Mouse (Mus musculus): ENCODE results near the gene Cnnm4.
"Not testable (repeated sequence)": the region's sequence is repeated elsewhere in the genome, so short reads cannot be mapped to it uniquely, and the experiment has no call there.

The Cnnm4 gene

DNA sequence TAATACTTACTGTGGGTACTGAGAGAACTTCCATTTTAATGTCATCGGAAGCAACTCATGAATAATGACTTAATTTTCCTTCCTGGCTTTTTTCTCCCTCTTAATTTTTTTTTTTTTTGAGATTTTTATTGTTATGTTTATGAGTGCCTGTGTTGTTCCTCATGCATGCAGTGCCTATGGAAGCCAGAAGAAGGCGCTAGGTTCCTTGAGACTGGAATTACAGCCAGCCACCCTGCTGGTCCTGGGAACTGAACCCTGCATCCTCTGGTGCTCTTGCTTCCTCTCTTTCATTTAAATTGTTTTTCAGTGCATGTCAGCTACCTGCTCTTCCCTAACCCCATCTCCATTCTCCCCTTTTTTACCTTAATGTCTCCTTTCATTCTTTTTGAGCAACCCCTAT is 42.3 kb downstream of the Cnnm4 start:
- no peak for DNase-seq (ENCODE audit: low spot score in 2 of 2)

GRCm38 (mm10) chr1:36518259-36518658 is 46.8 kb downstream of the Cnnm4 start:
- DNase-seq (ENCODE audit: low spot score in 2 of 2): no peak

DNA sequence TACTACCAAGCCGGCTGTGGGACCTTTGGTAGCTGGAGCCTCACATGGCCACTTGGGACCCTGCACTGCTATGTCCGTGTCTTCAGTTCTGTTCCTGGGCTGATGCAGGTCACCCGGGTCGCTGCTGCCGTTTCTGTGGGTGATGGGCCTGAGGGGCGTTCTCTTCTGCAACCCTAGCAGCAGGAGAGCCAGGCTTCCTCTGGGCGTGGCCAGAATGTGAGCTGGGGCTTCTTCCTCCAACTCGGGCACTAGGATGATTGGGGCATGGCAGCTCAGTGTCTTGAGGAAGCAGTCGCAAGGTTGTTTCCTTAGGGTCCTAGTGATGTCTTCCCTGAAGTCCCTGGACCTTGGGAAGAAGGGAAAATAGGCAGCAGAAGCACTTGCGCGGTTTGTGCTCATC is 48.2 kb downstream of the Cnnm4 start:
- DNase-seq (ENCODE audit: low spot score in 2 of 2): no peak

DNA sequence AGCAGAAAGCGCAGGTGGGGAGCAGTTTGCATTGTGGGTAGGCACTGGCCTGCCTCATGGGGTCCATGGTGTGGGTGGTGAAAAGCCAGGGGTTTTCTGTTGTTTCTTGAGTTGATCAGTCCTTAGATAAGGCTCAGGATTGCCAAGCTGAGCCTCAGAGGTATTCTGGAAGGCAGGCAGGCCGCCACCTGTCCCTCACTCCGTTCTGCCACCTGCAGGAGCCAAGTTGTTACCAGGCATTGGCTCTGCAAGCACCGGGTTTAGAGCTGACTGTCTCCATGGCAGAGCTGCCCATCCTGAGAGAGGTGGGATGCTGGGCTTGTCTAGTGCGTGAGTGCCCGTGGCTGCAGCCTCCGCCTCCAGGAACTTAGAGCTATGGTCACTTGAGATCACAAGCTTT is 50.8 kb downstream of the Cnnm4 start:
- DNase-seq (ENCODE audit: low spot score in 2 of 2): no peak

GRCm38 (mm10) chr1:36523332-36524013 is 52.1 kb downstream of the Cnnm4 start:
- no peak for DNase-seq (ENCODE audit: low spot score in 2 of 2)

DNA sequence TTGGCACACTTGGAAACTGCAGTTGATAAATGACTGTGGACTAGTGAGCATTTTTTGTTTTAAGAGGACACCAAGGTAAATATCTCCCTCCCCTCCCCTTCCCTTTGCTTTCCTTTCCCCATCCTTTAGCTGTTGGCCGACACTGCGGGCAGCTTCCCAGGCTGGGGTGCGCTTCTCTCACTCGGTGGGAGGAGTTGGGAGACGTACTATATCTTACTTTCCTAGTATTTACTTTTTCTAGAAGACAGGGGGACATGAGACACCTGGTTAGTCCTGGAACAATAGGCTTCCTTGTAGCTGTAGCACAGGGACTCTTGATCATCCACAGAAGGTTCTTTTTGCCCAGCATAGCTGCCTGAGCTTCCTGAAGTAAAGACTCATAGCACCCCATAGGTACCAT is 52.6 kb downstream of the Cnnm4 start:
- DNase-seq (ENCODE audit: low spot score in 2 of 2): no peak

- DNase-seq (ENCODE audit: low spot score in 2 of 2): no peak
Observed at GRCm38 (mm10) chr1:36525774-36526173, 54.4 kb downstream of the Cnnm4 start.

GRCm38 (mm10) chr1:36526903-36527302 is 55.5 kb downstream of the Cnnm4 start:
- DNase-seq (ENCODE audit: low spot score in 2 of 2): no peak

DNA sequence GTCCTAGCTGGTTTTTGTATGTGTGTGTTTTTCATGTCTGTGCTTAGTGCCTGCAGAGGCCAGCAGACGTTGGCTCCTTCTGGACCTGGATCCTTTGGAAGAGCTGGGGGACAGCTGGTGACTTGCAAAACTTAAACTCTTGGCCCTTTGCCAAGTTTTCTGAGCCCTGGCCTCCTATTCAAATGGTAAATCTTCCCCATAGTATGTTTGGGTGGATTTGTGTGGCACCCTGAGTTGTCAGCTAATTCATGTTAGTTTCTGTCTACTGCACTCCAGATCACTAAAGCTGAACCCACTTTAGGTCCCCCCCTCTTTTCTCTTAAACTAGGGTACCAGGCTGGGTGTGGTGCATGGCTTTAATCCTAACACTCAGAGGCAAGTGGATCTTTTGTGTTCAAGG is 56.9 kb downstream of the Cnnm4 start:
- no peak for DNase-seq (ENCODE audit: low spot score in 2 of 2)

DNA sequence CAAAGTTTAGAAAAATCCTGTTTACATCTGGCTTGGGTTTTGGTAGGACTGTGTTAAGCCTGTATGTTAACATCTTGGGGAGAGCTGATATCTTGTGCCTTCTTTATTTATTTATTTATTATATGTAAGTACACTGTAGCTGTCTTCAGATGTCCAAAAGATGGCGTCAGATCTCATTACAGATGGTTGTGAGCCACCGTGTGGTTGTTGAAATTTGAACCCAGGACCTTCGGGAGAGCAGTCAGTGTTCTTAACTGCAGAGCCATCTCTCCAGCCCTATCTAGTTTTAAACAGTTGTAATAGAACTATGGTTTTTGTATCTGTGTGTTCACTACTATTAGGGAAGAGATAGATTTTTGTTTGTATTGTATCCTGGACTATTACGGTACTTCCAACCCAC is 57.9 kb downstream of the Cnnm4 start:
- DNase-seq (ENCODE audit: low spot score in 2 of 2): no peak

DNA sequence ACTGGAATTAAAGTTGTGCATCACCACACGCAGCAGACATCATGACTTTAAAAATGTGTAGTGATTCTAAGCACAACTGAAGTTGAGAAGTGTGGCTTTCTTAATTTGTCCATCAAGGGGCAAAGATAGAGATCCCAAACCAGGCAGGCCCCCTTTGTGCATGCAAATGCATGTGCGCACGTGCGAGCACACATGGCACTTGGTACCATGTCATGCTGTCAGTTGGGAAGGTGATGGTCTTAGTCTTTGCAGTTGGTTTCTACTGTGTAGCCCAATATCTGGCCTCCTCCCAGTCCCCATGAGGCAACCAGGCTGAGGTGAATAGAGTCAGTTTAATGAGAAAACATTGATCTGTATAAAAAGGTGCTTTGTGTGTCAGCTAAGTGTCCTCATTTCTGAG is 58.5 kb downstream of the Cnnm4 start:
- DNase-seq (ENCODE audit: low spot score in 2 of 2): no peak

DNA sequence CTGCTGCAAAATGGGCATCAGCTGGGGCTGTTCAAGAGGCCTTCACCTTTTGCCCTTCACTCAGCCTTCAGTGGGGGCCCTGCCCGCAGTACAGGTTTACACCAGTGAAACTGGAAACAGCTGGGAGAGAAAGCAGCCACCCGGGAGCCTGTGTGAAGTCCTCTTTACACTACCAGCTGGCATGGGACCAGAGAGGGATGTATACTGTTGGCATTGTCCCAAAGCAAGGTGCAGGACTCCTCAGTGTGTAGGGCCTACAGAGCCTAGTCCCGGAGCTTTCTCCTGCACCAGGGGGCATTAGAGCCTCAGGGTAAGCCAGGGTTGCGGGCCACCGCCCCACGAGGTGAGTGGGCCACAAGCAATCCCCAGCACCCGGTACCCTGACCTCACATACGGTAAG is 59.1 kb downstream of the Cnnm4 start:
- no peak for DNase-seq (ENCODE audit: low spot score in 2 of 2)

DNA sequence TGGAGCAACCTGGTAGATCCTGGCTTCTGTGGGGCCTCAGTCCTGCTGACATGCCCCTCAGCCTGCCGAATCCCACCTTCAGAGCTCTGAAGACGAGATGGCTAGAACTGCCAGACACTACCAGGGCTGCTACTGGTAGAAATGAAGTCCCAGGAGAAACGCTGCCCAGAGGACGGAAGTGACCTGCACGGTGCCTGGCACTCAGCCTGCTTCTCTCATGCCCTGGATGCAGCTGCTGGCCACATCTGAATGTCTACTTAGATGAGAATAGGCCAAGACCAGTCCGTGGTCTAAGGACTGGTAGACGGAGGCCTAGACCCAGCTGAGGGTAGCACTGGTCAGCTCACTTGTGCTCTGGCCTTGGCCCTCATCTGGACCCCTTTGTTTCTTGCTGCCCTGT is 59.5 kb downstream of the Cnnm4 start:
- no peak for DNase-seq (ENCODE audit: low spot score in 2 of 2)

GRCm38 (mm10) chr1:36531461-36531860 is 60.0 kb downstream of the Cnnm4 start:
- no peak for DNase-seq (ENCODE audit: low spot score in 2 of 2)

DNA sequence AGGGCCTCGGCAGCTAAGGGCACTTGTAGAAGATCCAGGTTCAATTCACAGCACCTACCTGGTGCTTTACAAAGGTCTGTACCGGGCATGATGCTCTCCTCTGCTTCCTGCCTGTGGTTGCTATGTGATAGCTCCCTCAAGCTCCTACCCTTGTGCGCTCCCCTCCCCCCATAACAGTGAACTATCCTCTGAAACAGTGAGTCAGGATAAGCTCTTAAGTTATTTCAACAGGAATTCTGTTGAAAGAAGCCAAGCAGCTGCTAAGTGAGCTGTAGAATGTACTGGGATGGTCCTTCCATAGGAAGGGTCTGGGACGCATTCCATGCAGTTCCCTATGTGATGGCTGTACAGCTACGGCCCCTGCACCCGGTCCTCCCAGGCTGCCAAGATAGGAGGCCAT is 62.1 kb downstream of the Cnnm4 start:
- no peak for DNase-seq (ENCODE audit: low spot score in 2 of 2)

GRCm38 (mm10) chr1:36534595-36535058 is 63.2 kb downstream of the Cnnm4 start:
- DNase-seq (ENCODE audit: low spot score in 2 of 2): no peak

DNA sequence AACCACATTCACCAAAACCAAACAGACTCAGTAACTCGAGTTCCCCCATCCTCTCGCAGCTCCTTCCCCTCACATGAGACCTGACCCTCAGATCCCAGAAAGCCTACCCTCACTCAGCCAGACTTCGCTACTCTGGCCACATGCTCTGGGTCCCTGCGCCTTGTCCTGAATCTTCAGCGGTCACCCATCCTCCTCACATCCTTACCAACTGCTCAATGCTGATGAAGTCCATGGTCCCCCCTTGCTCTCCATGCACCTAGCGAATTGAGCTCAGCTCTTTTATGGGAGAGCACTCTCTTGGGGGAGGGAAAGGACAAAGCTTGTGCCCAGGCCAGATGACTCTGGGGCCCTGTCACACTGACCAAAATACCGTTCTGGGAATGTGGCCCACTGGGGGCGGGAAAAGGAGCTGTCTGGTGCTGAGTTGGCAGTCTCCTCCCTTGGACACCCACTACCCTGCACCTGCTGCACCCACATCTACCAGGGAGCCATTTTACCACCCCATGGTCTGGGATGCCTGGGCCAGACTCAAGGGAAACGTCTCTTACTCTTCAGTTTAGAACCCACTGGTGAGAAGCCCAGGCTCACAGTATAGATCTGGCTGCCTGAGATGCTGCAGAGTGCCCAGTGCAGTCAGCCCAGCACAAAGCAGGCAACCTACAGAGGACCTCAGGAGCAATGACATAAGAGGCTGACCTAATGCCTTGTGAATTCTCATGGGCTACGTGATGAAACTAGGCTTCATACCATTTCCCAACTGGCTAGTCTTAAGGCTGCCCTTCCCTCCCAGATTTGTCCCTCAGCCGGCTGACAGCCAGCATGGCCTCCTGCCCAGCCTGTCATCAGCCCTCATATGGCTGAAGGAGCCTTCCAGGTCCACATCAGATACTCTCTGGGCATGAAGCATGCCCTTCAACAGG is 64.3 kb downstream of the Cnnm4 start:
- no peak for DNase-seq (ENCODE audit: low spot score in 2 of 2)

GRCm38 (mm10) chr1:36536397-36536728 is 64.9 kb downstream of the Cnnm4 start:
- DNase-seq (ENCODE audit: low spot score in 2 of 2): no peak

DNA sequence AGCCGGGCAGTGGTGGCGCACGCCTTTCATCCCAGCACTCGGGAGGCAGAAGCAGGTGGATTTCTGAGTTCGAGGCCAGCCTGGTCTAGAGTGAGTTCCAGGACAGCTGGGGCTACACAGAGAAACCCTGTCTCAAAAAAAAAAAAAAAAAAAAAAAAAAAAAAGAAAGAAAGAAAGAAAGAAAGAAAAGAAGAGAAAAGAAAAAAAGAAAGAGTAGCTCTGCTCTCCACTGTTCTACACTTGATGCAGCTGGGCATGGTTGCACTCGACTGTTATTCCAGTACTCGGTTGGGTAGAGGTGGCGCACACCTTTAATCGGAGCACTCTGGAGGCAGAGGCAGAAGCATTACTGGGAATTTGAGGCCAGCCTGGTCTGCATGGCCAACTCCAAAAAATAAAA is 65.4 kb downstream of the Cnnm4 start, which contains the start of gene Ankrd23:
Gene Ankrd23, minus strand, starts transcription at position 101 of the 400 bp plus-strand sequence.
- not testable (repeated sequence) for DNase-seq (ENCODE audit: low spot score in 2 of 2)

- DNase-seq (ENCODE audit: low spot score in 2 of 2): no peak
Observed at GRCm38 (mm10) chr1:36538727-36539126, 67.3 kb downstream of the Cnnm4 start.

DNA sequence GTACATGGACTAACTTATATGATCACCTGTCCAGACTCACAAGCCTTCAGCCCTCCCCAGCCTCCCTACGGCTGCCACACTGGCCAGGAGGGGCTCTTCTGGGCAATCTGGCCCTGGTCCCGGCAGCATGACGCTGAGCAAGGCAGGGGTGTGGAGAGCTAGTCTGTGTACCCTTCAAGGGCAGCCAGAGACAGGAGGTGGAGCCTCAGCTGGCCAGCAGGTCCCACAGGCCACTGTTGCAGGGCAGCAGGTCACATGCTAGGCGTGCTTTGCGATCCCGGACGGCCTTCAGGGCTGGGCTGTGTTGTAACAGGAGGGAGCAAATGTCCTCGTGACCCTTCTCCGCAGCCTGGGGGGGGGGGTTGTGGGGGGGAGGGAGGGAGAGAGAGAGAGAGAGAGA is 67.8 kb downstream of the Cnnm4 start, which contains the start of gene Gm42417:
Gene Gm42417, minus strand, starts transcription at position 244 of the 400 bp plus-strand sequence.
- no peak for DNase-seq (ENCODE audit: low spot score in 2 of 2)

- DNase-seq (ENCODE audit: low spot score in 2 of 2): no peak
Observed at GRCm38 (mm10) chr1:36540132-36540531, 68.7 kb downstream of the Cnnm4 start.

DNA sequence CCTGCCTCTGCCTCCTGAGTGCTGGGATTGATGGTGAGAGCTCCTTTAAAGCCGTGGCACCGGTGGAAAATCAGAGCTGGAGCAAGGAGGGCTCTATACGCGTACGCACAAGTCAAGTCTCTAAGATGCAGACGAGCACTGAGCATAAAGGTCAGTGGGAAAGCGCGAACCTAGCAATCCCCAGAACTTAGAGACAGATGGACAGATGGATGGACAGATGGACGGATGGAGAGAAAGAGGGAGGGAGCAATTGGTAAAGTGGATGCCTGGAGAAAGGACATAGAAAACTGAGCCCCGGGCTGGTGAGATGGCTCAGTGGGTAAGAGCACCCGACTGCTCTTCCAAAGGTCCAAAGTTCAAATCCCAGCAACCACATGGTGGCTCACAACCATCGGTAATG is 69.4 kb downstream of the Cnnm4 start:
- no peak for DNase-seq (ENCODE audit: low spot score in 2 of 2)
